Mouse (Mus musculus): ENCODE results near the gene Nomo1. TPM values are rescaled to one million over a fixed set of nuclear protein-coding genes. Genes with fewer than 3 reads are reported as not detected.

Gene Nomo1
- polyA plus RNA-seq, 1 experiment from 2014 or later = 35.3 TPM

- Histone ChIP-seq H3K9ac (no peak overlapping the region), H3K27me3 (0 out of 2 replicates have a peak, but pooled peaks cover 3% of the 10 kb centered on the region), H3K9me3 (no peaks in the 10 kb centered on the region), H3K36me3 (no peaks in the 10 kb centered on the region), H3K27ac (no peak overlapping the region), H3K4me3 (no peak overlapping the region), H3K4me2 (no peak overlapping the region), H3K4me1 (peaks cover 6% of the 10 kb centered on the region; the same call in 1 of the 2 replicates)
- 45% methylated on average over 7 of the region's 7 CpGs for WGBS
- no peak for ATAC-seq (ENCODE audit: insufficient number of reproducible peaks, low FRiP score, low TSS enrichment, low read depth)
Observed at GRCm38 (mm10) chr7:46130723-46131122, 97.2 kb downstream of the Nomo1 start.

DNA sequence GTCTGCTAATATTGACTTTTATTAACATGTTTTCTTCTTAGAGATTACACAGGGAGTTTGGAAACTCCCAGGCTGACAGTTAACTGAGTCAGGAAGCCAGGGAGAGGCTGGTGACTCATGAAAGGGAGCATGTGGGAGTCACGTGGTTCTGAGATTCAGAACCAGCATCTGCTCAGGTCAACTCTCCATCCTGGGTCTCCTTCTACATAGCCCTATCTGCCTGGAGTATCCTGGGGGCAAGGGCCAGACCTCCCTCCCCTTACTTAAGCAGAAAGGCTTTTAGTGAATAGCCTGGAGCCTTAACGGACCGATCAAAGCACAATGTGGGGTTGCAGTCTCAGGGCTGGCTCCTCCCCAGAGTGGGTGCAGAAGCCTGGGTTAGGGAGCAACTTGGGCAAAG is 97.8 kb downstream of the Nomo1 start:
- Histone ChIP-seq H3K9me3 (no peaks in the 10 kb centered on the region), H3K4me3 (no peak overlapping the region), H3K9ac (no peak overlapping the region), H3K36me3 (no peaks in the 10 kb centered on the region), H3K27me3 (0 out of 2 replicates have a peak, but pooled peaks cover 3% of the 10 kb centered on the region), H3K4me2 (no peak overlapping the region), H3K27ac (no peak overlapping the region), H3K4me1 (peaks cover 6% of the 10 kb centered on the region; the same call in 1 of the 2 replicates)
- ATAC-seq (ENCODE audit: insufficient number of reproducible peaks, low FRiP score, low TSS enrichment, low read depth) = no peak
- 16% methylated on average over 3 of the region's 3 CpGs for whole genome bisulfite sequencing

DNA sequence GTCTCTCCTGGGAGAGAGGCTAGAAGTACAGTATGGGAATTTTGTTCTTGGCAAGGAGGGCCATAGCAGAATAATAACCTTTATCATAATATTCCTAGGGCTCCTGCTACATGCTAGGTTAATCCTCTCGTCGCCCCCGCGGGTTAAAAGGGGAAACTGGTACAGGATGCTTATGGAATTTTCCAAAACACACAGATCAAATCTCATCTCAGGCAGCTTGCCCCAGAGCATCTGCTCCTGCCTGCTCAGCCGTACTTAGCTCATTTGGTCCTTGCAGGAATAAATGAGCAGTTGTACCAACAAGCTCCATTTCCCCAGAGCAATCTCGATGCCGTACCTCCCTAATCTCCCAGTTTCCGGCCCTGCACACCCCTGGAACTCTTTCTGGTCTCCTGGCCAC is 98.3 kb downstream of the Nomo1 start:
- Histone ChIP-seq H3K36me3 (no peaks in the 10 kb centered on the region), H3K9ac (no peak overlapping the region), H3K27ac (no peak overlapping the region), H3K4me3 (no peak overlapping the region), H3K4me2 (no peak overlapping the region), H3K9me3 (no peaks in the 10 kb centered on the region), H3K27me3 (0 out of 2 replicates have a peak, but pooled peaks cover 3% of the 10 kb centered on the region), H3K4me1 (peaks cover 6% of the 10 kb centered on the region; the same call in 1 of the 2 replicates)
- ATAC-seq (ENCODE audit: insufficient number of reproducible peaks, low FRiP score, low TSS enrichment, low read depth) = no peak
- WGBS = 59% methylated on average over 8 of the region's 8 CpGs

DNA sequence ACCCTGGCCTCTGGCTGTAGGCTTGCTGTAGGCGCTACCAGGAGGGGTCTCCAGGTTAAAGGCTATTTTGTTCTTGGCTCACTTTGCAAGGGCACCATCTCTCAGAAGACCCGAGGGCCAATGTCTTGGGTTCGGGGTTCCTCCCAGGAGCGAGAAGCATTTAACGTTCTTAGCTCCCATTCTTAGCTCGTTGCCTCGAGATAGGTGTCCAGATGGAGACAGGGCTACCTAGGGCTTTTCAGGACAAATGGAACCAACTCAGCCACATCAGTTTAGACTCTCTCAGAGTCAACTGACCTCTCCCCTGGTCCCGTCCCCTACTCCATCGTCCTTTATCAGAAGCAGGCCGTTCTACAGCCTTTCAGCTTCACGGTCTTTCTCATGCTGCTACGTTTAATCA is 98.7 kb downstream of the Nomo1 start:
- Histone ChIP-seq H3K36me3 (no peaks in the 10 kb centered on the region), H3K4me3 (no peak overlapping the region), H3K4me1 (peaks cover 6% of the 10 kb centered on the region; the same call in 1 of the 2 replicates), H3K27ac (no peak overlapping the region), H3K27me3 (0 out of 2 replicates have a peak, but pooled peaks cover 3% of the 10 kb centered on the region), H3K9me3 (no peaks in the 10 kb centered on the region), H3K4me2 (no peak overlapping the region), H3K9ac (no peak overlapping the region)
- 87% methylated on average over 12 of the region's 12 CpGs for WGBS
- ATAC-seq (ENCODE audit: insufficient number of reproducible peaks, low FRiP score, low TSS enrichment, low read depth) = no peak

Other genes starting within 250 kb of the Nomo1 start
- gene Lmtk3, start 250.0 kb upstream of the Nomo1 start, polyA plus RNA-seq (2015; fragmentation: Nextera tagmentation; extraction: Ambion mirVana) = 1.6 and 2.0 TPM in 2 replicates
- 82.1 and 91.0 TPM in 2 replicates for gene Sult2b1, start 249.0 kb upstream of the Nomo1 start, polyA plus RNA-seq (2015; fragmentation: Nextera tagmentation; extraction: Ambion mirVana)
- gene Cyth2, start 219.1 kb upstream of the Nomo1 start, polyA plus RNA-seq (2015; fragmentation: Nextera tagmentation; extraction: Ambion mirVana) = 87.9 and 98.8 TPM in 2 replicates
- gene Kcnj14, start 208.9 kb upstream of the Nomo1 start, polyA plus RNA-seq (2015; fragmentation: Nextera tagmentation; extraction: Ambion mirVana) = 1.4 and 1.5 TPM in 2 replicates
- 56.3 and 59.3 TPM in 2 replicates for gene Grwd1, start 202.8 kb upstream of the Nomo1 start, polyA plus RNA-seq (2015; fragmentation: Nextera tagmentation; extraction: Ambion mirVana)
- 79.4 and 97.8 TPM in 2 replicates for gene Kdelr1, start 160.9 kb upstream of the Nomo1 start, polyA plus RNA-seq (2015; fragmentation: Nextera tagmentation; extraction: Ambion mirVana)
- 0.48 and 0.68 TPM in 2 replicates for gene Grin2d, start 155.3 kb upstream of the Nomo1 start, polyA plus RNA-seq (2015; fragmentation: Nextera tagmentation; extraction: Ambion mirVana)
- 0.49 and 0.86 TPM in 2 replicates for gene Syngr4, start 137.0 kb upstream of the Nomo1 start, polyA plus RNA-seq (2015; fragmentation: Nextera tagmentation; extraction: Ambion mirVana)
- gene Tmem143, start 136.8 kb upstream of the Nomo1 start, polyA plus RNA-seq (2015; fragmentation: Nextera tagmentation; extraction: Ambion mirVana) = 4.4 and 5.5 TPM in 2 replicates
- gene Emp3, start 112.3 kb upstream of the Nomo1 start, polyA plus RNA-seq (2015; fragmentation: Nextera tagmentation; extraction: Ambion mirVana) = 328 and 364 TPM in 2 replicates
- gene Ccdc114, start 109.6 kb upstream of the Nomo1 start, polyA plus RNA-seq (2015; fragmentation: Nextera tagmentation; extraction: Ambion mirVana) = 3.5 and 3.6 TPM in 2 replicates
- gene Abcc6, start 3.4 kb upstream of the Nomo1 start, polyA plus RNA-seq (2015; fragmentation: Nextera tagmentation; extraction: Ambion mirVana) = 0.29 and 0.35 TPM in 2 replicates
- 0.18 and 0.92 TPM in 2 replicates for gene Kcnj11, start 67.1 kb downstream of the Nomo1 start, polyA plus RNA-seq (2015; fragmentation: Nextera tagmentation; extraction: Ambion mirVana)
- 1.0 and 2.5 TPM in 2 replicates for gene Abcc8, start 146.3 kb downstream of the Nomo1 start, polyA plus RNA-seq (2015; fragmentation: Nextera tagmentation; extraction: Ambion mirVana)
- 0.17 TPM in 2 replicates for gene Ush1c, start 204.8 kb downstream of the Nomo1 start, polyA plus RNA-seq (2015; fragmentation: Nextera tagmentation; extraction: Ambion mirVana)
- 0.54 and 0.56 TPM in 2 replicates for gene Otog, start 207.3 kb downstream of the Nomo1 start, polyA plus RNA-seq (2015; fragmentation: Nextera tagmentation; extraction: Ambion mirVana)

Measured in limb, embryonic 15.5 days (tissue).